Mouse (Mus musculus): ENCODE data around the gene Jak3.

DNA sequence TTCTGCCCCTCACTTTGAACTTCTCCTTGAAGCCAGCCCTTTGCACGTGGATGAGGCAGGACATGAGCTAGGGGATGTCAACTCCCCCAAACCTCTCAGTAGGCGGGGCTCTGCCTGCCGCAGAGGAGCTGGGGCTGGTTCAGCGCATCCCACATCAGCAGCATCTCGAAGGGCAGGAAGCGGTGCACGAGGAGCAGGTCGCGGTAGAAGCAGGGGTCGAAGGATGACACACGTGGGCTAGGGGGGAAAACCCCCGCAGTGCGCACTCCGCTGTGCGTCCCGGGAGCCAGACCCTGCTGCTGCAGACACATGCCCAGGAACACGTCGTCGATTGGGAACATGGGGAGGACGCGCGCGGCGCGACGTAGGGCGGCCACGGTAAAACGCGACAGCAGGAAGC is 16.4 kb downstream of the Jak3 start:
- TF ChIP-seq CTCF (IDR thresholded peaks at IDR 0.05; ENCODE audit: borderline replicate concordance, extremely low read depth, insufficient read depth, insufficient read length): no peak
- TF ChIP-seq POLR2A (IDR thresholded peaks at IDR 0.05; ENCODE audit: borderline replicate concordance, extremely low read depth, insufficient read depth, insufficient read length, poor library complexity, severe bottlenecking): no peak

Data from brain, embryonic 14.5 days (tissue).